Mouse (Mus musculus) liver, adult 2 months (tissue): ENCODE measurements around the gene 4932438H23Rik.

Experiments used
- CTCF ChIP-seq: fragments of 200-500 bp; IDR thresholded peaks from 2 replicates; pipeline ENCODE4 v1.5.1; 2011; ENCODE audit warnings: low read depth, low read length, control low read depth
- POLR2A ChIP-seq: fragments of 200-500 bp; IDR thresholded peaks from 2 replicates; pipeline ENCODE4 v1.6.1; 2011; ENCODE audit warnings: low read length, control low read depth; ENCODE audit not compliant: insufficient read depth; ENCODE audit errors: extremely low read depth

- TF ChIP-seq CTCF (no peak), POLR2A (no peak)
These were observed 84.9 kb downstream of the 4932438H23Rik start for GRCm38 (mm10) chr16:91009942-91010529.
